8 mouse cellular contexts compared by ENCODE assay signal in genomic region chr2:164075088-164075487, GRCm38 (mm10). TPM values are rescaled to one million over a fixed set of nuclear protein-coding genes. Genes with fewer than 3 reads are reported as not detected.
DNase-seq lines count a peak whose midpoint lies in the region; ATAC-seq lines count a peak whose summit lies in the region.

No protein-coding gene starts in this region.

- ATAC-seq in heart, embryonic 11.5 days (replicated peaks; ENCODE audit: insufficient number of reproducible peaks, low FRiP score, low TSS enrichment), result no peak
- ATAC-seq in common myeloid progenitor, adult 5-6 weeks (replicated peaks; ENCODE audit: low read depth, poor library complexity, severe bottlenecking), result 0 out of 2 replicates have a peak, but pooled peaks have one; percentile 4
- ATAC-seq in intestine, embryonic 15.5 days, result no peak
- no peak for ATAC-seq in midbrain, embryonic 14.5 days (ENCODE audit: low FRiP score, low TSS enrichment)

- H3K36me3 ChIP-seq in heart, embryonic 11.5 days (ENCODE audit: control insufficient read depth, insufficient read depth, low read length), result no peaks in the 10 kb centered on the region; the same call in 1 of the 2 replicates
- H3K36me3 ChIP-seq in intestine, embryonic 15.5 days, result peaks cover 2% of the 10 kb centered on the region; the same call in 1 of the 2 replicates
- H3K36me3 ChIP-seq in midbrain, embryonic 14.5 days (ENCODE audit: control insufficient read depth, insufficient read depth, low read length), result peaks cover 12% of the 10 kb centered on the region

- H3K27me3 ChIP-seq in heart, embryonic 11.5 days (ENCODE audit: control insufficient read depth, insufficient read depth, low read length), result no peaks in the 10 kb centered on the region
- no peaks in the 10 kb centered on the region for H3K27me3 ChIP-seq in intestine, embryonic 15.5 days (replicated peaks)
- no peaks in the 10 kb centered on the region for H3K27me3 ChIP-seq in midbrain, embryonic 14.5 days (ENCODE audit: control insufficient read depth, insufficient read depth, low read length)

- 48% methylated on average over 5 of the region's 5 CpGs for WGBS in heart, embryonic 11.5 days (ENCODE audit: insufficient replicate concordance)
- WGBS in intestine, embryonic 15.5 days, result 29% methylated on average over 5 of the region's 5 CpGs
- WGBS in midbrain, embryonic 14.5 days, result 72% methylated on average over 5 of the region's 5 CpGs

- no peak overlapping the region for H3K27ac ChIP-seq in heart, embryonic 11.5 days (ENCODE audit: low read depth, low read length)
- no peak overlapping the region for H3K27ac ChIP-seq in intestine, embryonic 15.5 days
- no peak overlapping the region for H3K27ac ChIP-seq in midbrain, embryonic 14.5 days (replicated peaks; ENCODE audit: low read depth, low read length)

- H3K4me3 ChIP-seq in heart, embryonic 11.5 days (ENCODE audit: low read depth, low read length), result peak overlapping the region; percentile 86
- H3K4me3 ChIP-seq in intestine, embryonic 15.5 days (replicated peaks), result peak overlapping the region; percentile 95
- peak overlapping the region; percentile 86; the same call in 1 of the 2 replicates for H3K4me3 ChIP-seq in midbrain, embryonic 14.5 days (replicated peaks; ENCODE audit: low read depth, low read length)

- intact Hi-C loops in heart, postnatal 25 days (cut with DNase I), result no loop called here
- intact Hi-C loops in gastrocnemius, postnatal 14 days (cut with DNase I; ENCODE audit: low total_unique reads), result no loop called here

- no peaks in the 10 kb centered on the region for H3K9me3 ChIP-seq in heart, embryonic 11.5 days (replicated peaks; ENCODE audit: control insufficient read depth, low read length)
- no peaks in the 10 kb centered on the region for H3K9me3 ChIP-seq in intestine, embryonic 15.5 days
- H3K9me3 ChIP-seq in midbrain, embryonic 14.5 days (ENCODE audit: control insufficient read depth, low read length), result no peaks in the 10 kb centered on the region

- no peak for DNase-seq in heart, postnatal 25 days (ENCODE audit: low spot score)
- no peak for DNase-seq in midbrain, embryonic 14.5 days
- peak; percentile 66 for DNase-seq in thymus, postnatal 14 days
- DNase-seq in right cerebral cortex, postnatal 4 days, result no peak
- no peak for DNase-seq in gastrocnemius, postnatal 14 days

- H3K4me2 ChIP-seq in heart, embryonic 11.5 days, result peak overlapping the region; percentile 65
- peak overlapping the region; percentile 82 for H3K4me2 ChIP-seq in intestine, embryonic 15.5 days (replicated peaks)
- peak overlapping the region; percentile 81 for H3K4me2 ChIP-seq in midbrain, embryonic 14.5 days (ENCODE audit: low read length)

- peak overlapping the region; percentile 84; the same call in 1 of the 2 replicates for H3K9ac ChIP-seq in heart, embryonic 11.5 days (ENCODE audit: low read depth, low read length)
- peak overlapping the region; percentile 81; the same call in 1 of the 2 replicates for H3K9ac ChIP-seq in intestine, embryonic 15.5 days
- peak overlapping the region; percentile 82; the same call in 1 of the 2 replicates for H3K9ac ChIP-seq in midbrain, embryonic 14.5 days (replicated peaks; ENCODE audit: low read length)

- peaks cover 9% of the 10 kb centered on the region for H3K4me1 ChIP-seq in heart, embryonic 11.5 days (ENCODE audit: control insufficient read depth, insufficient read depth, low read length)
- peaks cover 7% of the 10 kb centered on the region; the same call in 1 of the 2 replicates for H3K4me1 ChIP-seq in intestine, embryonic 15.5 days (replicated peaks)
- peaks cover 9% of the 10 kb centered on the region; the same call in 1 of the 2 replicates for H3K4me1 ChIP-seq in midbrain, embryonic 14.5 days (ENCODE audit: control insufficient read depth, insufficient read depth, low read length)

RNA-seq across cellular contexts. Expression of gene Tomm34, which starts 4.1 kb away (rescaled TPM):
- 56.7 and 59.1 TPM in 2 replicates for polyA plus RNA-seq in heart, embryonic 11.5 days (2014; fragmentation: Nextera tagmentation; extraction: Ambion mirVana)
- total RNA-seq in heart, postnatal 25 days (2021), result 10 to 100 TPM; 17.8 to 18.7 TPM
- 35.7 and 40.4 TPM in 2 replicates for total RNA-seq in common myeloid progenitor, adult 5-6 weeks (2017)
- 52.8 and 55.4 TPM in 2 replicates for polyA plus RNA-seq in intestine, embryonic 15.5 days (2015; fragmentation: Nextera tagmentation; extraction: Ambion mirVana)
- 46.3 and 50.3 TPM in 2 replicates for polyA plus RNA-seq in midbrain, embryonic 14.5 days (2014; fragmentation: Nextera tagmentation; extraction: Ambion mirVana)
- 10 to 100 TPM; 11.7 to 14.6 TPM for total RNA-seq in gastrocnemius, postnatal 14 days (2021)

RNA-seq across cellular contexts. Expression of gene Stk4, which starts 5.0 kb away (rescaled TPM):
- 20.8 and 21.4 TPM in 2 replicates for polyA plus RNA-seq in heart, embryonic 11.5 days (2014; fragmentation: Nextera tagmentation; extraction: Ambion mirVana)
- 10 to 100 TPM; 14.8 to 18.5 TPM for total RNA-seq in heart, postnatal 25 days (2021)
- 132 and 208 TPM in 2 replicates for total RNA-seq in common myeloid progenitor, adult 5-6 weeks (2017)
- polyA plus RNA-seq in intestine, embryonic 15.5 days (2015; fragmentation: Nextera tagmentation; extraction: Ambion mirVana), result 18.0 and 19.9 TPM in 2 replicates
- 26.3 and 35.0 TPM in 2 replicates for polyA plus RNA-seq in midbrain, embryonic 14.5 days (2014; fragmentation: Nextera tagmentation; extraction: Ambion mirVana)
- total RNA-seq in gastrocnemius, postnatal 14 days (2021), result 10 to 100 TPM; 10.0 to 10.3 TPM

RNA-seq across cellular contexts. Expression of gene Pabpc1l, which starts 49.8 kb away (rescaled TPM):
- 0.61 and 0.66 TPM in 2 replicates for polyA plus RNA-seq in heart, embryonic 11.5 days (2014; fragmentation: Nextera tagmentation; extraction: Ambion mirVana)
- total RNA-seq in heart, postnatal 25 days (2021), result 1 to 10 TPM in 1 of 2 experiments, under 1 TPM in 1; 0.96 to 1.3 TPM
- total RNA-seq in common myeloid progenitor, adult 5-6 weeks (2017), result 0.37 TPM in 1 of 2 replicates, not detected in the other
- polyA plus RNA-seq in intestine, embryonic 15.5 days (2015; fragmentation: Nextera tagmentation; extraction: Ambion mirVana), result 0.82 and 1.3 TPM in 2 replicates
- 0.92 and 1.6 TPM in 2 replicates for polyA plus RNA-seq in midbrain, embryonic 14.5 days (2014; fragmentation: Nextera tagmentation; extraction: Ambion mirVana)
- under 1 TPM; 0.84 TPM for total RNA-seq in gastrocnemius, postnatal 14 days (2021)
